Mouse (Mus musculus) heart, adult 2 months (tissue): ENCODE measurements around the gene Dtx3l. TPM values are rescaled to one million over a fixed set of nuclear protein-coding genes. Genes with fewer than 3 reads are reported as not detected.
"Not testable (repeated sequence)": the region's sequence is repeated elsewhere in the genome, so short reads cannot be mapped to it uniquely, and the experiment has no call there.

Experiments used
- DNase-seq, 2 experiments: peaks; one replicate each; pipeline ENCODE4 v3.0.0; 2021
- H3K27ac ChIP-seq: fragments of 200-600 bp; 2 replicates; pipeline ENCODE4 v1.8.1; 2022
- H3K27me3 ChIP-seq: fragments of 200-500 bp; 2 replicates; pipeline ENCODE4 v1.6.1; 2012; ENCODE audit warnings: mild to moderate bottlenecking, low read length, inconsistent platforms, mixed read lengths; ENCODE audit not compliant: control insufficient read depth, insufficient read depth
- H3K36me3 ChIP-seq: fragments of 200-500 bp; 2 replicates; pipeline ENCODE4 v1.6.1; 2012; ENCODE audit warnings: low read length, inconsistent platforms; ENCODE audit not compliant: control insufficient read depth, insufficient read depth
- H3K4me1 ChIP-seq: fragments of 200-500 bp; 2 replicates; pipeline ENCODE4 v1.6.1; 2011; ENCODE audit warnings: low read length; ENCODE audit not compliant: control insufficient read depth, insufficient read depth
- H3K4me3 ChIP-seq: fragments of 200-600 bp; 2 replicates; pipeline ENCODE4 v1.8.1; 2022
- H3K79me2 ChIP-seq: fragments of 200-500 bp; replicated peaks from 2 replicates; pipeline ENCODE4 v1.6.1; 2012; ENCODE audit warnings: mild to moderate bottlenecking, inconsistent platforms, low read length, moderate library complexity, mixed read lengths; ENCODE audit not compliant: control insufficient read depth, insufficient read depth
- H3K9ac ChIP-seq: fragments of 200-500 bp; 2 replicates; pipeline ENCODE4 v1.6.1; 2012; ENCODE audit warnings: low read depth, mild to moderate bottlenecking, control low read depth, inconsistent platforms, low read length, mixed read lengths
- CTCF ChIP-seq: fragments of 200-600 bp; IDR thresholded peaks from 2 replicates; pipeline ENCODE4 v1.8.1; 2022; ENCODE audit warnings: antibody characterized with exemption, mild to moderate bottlenecking, moderate library complexity
- EP300 ChIP-seq: fragments of 200-500 bp; IDR thresholded peaks from 2 replicates; pipeline ENCODE4 v1.6.1; 2011; ENCODE audit warnings: low read depth, low read length, control low read depth; ENCODE audit not compliant: insufficient read depth
- POLR2A ChIP-seq: fragments of 200-500 bp; IDR thresholded peaks from 2 replicates; pipeline ENCODE4 v1.6.1; 2011; ENCODE audit warnings: mild to moderate bottlenecking, low read depth, low read length, control low read depth; ENCODE audit not compliant: insufficient read depth
- WGBS: fragments of 180-500 bp; shearing (Covaris S2); methylation state at CpG from one replicate; pipeline ENCODE4 v1.1.7; 2018; 5-methylcytosine and 5-hydroxymethylcytosine counted together
- intact Hi-C: fragments of 180-260 bp; cut with DNase I; formaldehyde crosslinking; loops from one replicate; pipeline ENCODE4 v1.15.1; 2025
- polyA plus RNA-seq: library from polyadenylated mRNA; depleted of rRNA; stranded (reverse); fragments of >200 nt; gene quantifications from 2 replicates; pipeline ENCODE4 v1.2.3, GENCODE M21; 2012
- total RNA-seq, 2 experiments: library from RNA; stranded (reverse); gene quantifications; 2 replicates each; pipeline ENCODE4 v1.2.3; 2021

Dtx3l gene
- total and polyA plus RNA-seq, 3 experiments = 5.9 to 8.9 (median 8.6) TPM

- Histone ChIP-seq H3K36me3 (peaks cover 2% of the 10 kb centered on the region), H3K4me1 (peaks cover 3% of the 10 kb centered on the region), H3K79me2 (peaks cover 2% of the 10 kb centered on the region; the same call in 1 of the 2 replicates), H3K9ac (peak overlapping the region; percentile 27; the same call in 1 of the 2 replicates), H3K4me3 (peak overlapping the region; percentile 87), H3K27ac (peak overlapping the region; percentile 96), H3K27me3 (no peaks in the 10 kb centered on the region)
- no peak for DNase-seq
- WGBS = 5% methylated on average over 15 of the region's 15 CpGs
- intact Hi-C loops = loop anchor here (2.0 kb wide), 1 partner anchor 58 kb away; the partner anchor contains the start of gene Wdr5b
- TF ChIP-seq POLR2A (no peak), CTCF (no peak), EP300 (no peak)
Measured at GRCm38 (mm10) chr16:35982506-35982901, 43.6 kb upstream of the Dtx3l start.

- intact Hi-C loops = no loop called here
- 55% methylated on average over 19 of the region's 19 CpGs for WGBS
Measured at GRCm38 (mm10) chr16:35981363-35981821, 42.4 kb upstream of the Dtx3l start.

GRCm38 (mm10) chr16:35978450-35978849 is 39.5 kb upstream of the Dtx3l start, which contains the start of gene Kpna1:
Gene Kpna1, plus strand, starts transcription at chr16:35978750.
- H3K27me3 ChIP-seq, H3K27ac ChIP-seq, H3K79me2 ChIP-seq, H3K9ac ChIP-seq, H3K4me3 ChIP-seq, H3K36me3 ChIP-seq, DNase-seq, intact Hi-C loops, H3K4me1 ChIP-seq: not testable (repeated sequence)
- WGBS = 100% methylated on average over 1 of the region's 1 CpGs

More at GRCm38 (mm10) chr16:35981363-35981821, 42.4 kb upstream of the Dtx3l start:
- peaks cover 2% of the 10 kb centered on the region; the same call in 1 of the 2 replicates for H3K36me3 ChIP-seq
- DNase-seq = peak; percentile 98 to 100
- no peaks in the 10 kb centered on the region for H3K27me3 ChIP-seq
- no peak overlapping the region for H3K4me3 ChIP-seq
- TF ChIP-seq POLR2A (no peak), CTCF (no peak), EP300 (no peak)
- H3K27ac ChIP-seq = no peak overlapping the region
- no peaks in the 10 kb centered on the region for H3K79me2 ChIP-seq
- H3K9ac ChIP-seq = no peak overlapping the region
- peaks cover 3% of the 10 kb centered on the region for H3K4me1 ChIP-seq

- intact Hi-C loops = no loop called here
- H3K79me2 ChIP-seq = no peaks in the 10 kb centered on the region
- TF ChIP-seq POLR2A (no peak), CTCF (no peak), EP300 (no peak)
- H3K36me3 ChIP-seq = peaks cover 14% of the 10 kb centered on the region
- DNase-seq = no peak
- 38% methylated on average over 1 of the region's 1 CpGs for WGBS
- H3K4me1 ChIP-seq = no peaks in the 10 kb centered on the region; the same call in 1 of the 2 replicates
- no peak overlapping the region for H3K4me3 ChIP-seq
- no peak overlapping the region for H3K9ac ChIP-seq
- H3K27ac ChIP-seq = no peak overlapping the region
- no peaks in the 10 kb centered on the region for H3K27me3 ChIP-seq
Measured at GRCm38 (mm10) chr16:35974021-35974420, 35.1 kb upstream of the Dtx3l start.

- Histone ChIP-seq H3K9ac (no peak overlapping the region), H3K27me3 (no peaks in the 10 kb centered on the region), H3K4me1 (no peaks in the 10 kb centered on the region; the same call in 1 of the 2 replicates), H3K4me3 (no peak overlapping the region), H3K79me2 (no peaks in the 10 kb centered on the region), H3K27ac (no peak overlapping the region), H3K36me3 (peaks cover 16% of the 10 kb centered on the region)
- 50% methylated on average over 2 of the region's 2 CpGs for WGBS
- TF ChIP-seq CTCF = no peak
- no peak for TF ChIP-seq EP300
- TF ChIP-seq POLR2A = no peak
- DNase-seq = no peak
- intact Hi-C loops = no loop called here
Measured at GRCm38 (mm10) chr16:35968149-35968548, 29.2 kb upstream of the Dtx3l start.

- H3K4me3 ChIP-seq = no peak overlapping the region
- no peak overlapping the region for H3K27ac ChIP-seq
- no peaks in the 10 kb centered on the region for H3K27me3 ChIP-seq
- peaks cover 16% of the 10 kb centered on the region for H3K36me3 ChIP-seq
- H3K9ac ChIP-seq = no peak overlapping the region
- no peak for TF ChIP-seq EP300
- no peak for TF ChIP-seq POLR2A
- peak; percentile 47 for TF ChIP-seq CTCF
- DNase-seq = no peak
- 90% methylated on average over 4 of the region's 4 CpGs for WGBS
- no peaks in the 10 kb centered on the region; the same call in 1 of the 2 replicates for H3K4me1 ChIP-seq
- no peaks in the 10 kb centered on the region for H3K79me2 ChIP-seq
- intact Hi-C loops = no loop called here
Measured at GRCm38 (mm10) chr16:35967319-35967718, 28.4 kb upstream of the Dtx3l start.
